12 mouse cellular contexts compared by ENCODE assay signal in the genomic region with DNA sequence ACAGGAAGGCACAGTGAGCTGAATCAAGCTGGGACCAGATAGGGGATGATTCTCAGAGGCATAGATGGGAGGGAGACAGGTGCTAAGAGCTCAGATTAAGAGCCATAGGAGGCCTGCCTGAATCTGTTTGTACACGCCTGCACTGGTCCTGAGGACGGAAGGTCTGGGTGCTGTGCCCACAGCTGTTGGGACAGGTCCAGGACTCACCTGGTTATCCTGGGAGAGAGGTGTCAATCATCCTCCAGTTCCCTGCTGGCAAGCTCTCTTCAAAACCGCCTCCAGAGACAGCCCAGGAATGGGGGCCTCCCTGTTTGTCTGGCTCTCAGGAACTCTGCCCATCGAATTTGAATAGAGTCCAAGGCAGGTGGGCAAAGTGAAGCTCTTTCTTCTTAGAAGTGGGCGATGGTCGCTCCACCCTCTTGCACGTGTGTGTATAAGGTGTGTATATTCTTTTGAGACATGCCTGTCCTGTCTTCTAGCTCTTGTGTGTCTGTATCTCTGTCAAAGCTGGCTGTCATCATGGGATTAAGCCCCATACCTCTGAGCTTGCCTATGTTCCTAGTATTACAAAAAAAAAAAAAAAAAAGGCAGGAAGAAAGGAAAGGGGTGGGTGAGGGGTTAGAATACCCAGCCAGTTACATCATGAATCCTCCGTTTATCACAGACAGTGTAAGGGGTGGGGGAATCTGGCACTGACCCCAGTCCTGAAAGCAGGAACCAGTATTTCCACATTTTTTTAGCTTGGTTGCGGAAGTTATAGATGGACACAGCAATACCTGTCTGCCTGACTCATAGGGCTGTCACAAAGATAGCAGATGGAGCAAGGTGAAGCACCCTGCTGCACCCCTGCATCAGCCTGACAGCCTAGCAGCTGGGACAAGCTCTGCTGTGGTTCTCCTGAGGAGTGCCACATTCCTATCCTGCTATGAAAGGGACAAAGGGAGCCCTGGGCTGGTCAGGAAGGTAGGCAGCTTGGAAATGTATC. TPM values are rescaled to one million over a fixed set of nuclear protein-coding genes. Genes with fewer than 3 reads are reported as not detected.
DNase-seq lines count a peak whose midpoint lies in the region; ATAC-seq and TF ChIP-seq lines count a peak whose summit lies in the region.
"Had no signal": no experiment of that assay in that cellular context is flagged by ENCODE, and none has a peak within 500 bp of the region (broad histone marks: within the 10 kb centered on the region; RNA-seq: fewer than 3 reads in every experiment).

No protein-coding gene starts in this region.

- peaks cover 15% of the 10 kb centered on the region for H3K4me1 ChIP-seq in heart, postnatal 0 days (ENCODE audit: control insufficient read depth, insufficient read depth)
- no peaks in the 10 kb centered on the region for H3K4me1 ChIP-seq in forebrain, postnatal 0 days (ENCODE audit: insufficient read depth)

- TF ChIP-seq POLR2A in myocyte (IDR thresholded peaks at IDR 0.05; ENCODE audit: insufficient read length, low read depth): no peak

- no peak overlapping the region for H3ac ChIP-seq in myocyte (ENCODE audit: control insufficient read depth, insufficient read length)

- no peak for TF ChIP-seq EP300 in heart, postnatal 0 days (IDR thresholded peaks at IDR 0.05; ENCODE audit: low read depth)

- no peak overlapping the region for H3K9ac ChIP-seq in heart, postnatal 0 days (replicated peaks; ENCODE audit: low read depth, low read length)
- no peak overlapping the region for H3K9ac ChIP-seq in forebrain, postnatal 0 days

- peak; percentile 73 for ATAC-seq in heart, postnatal 0 days (ENCODE audit: insufficient read depth, low read depth)
- no peak for ATAC-seq in forebrain, postnatal 0 days

- no peak overlapping the region for H3K4me3 ChIP-seq in heart, postnatal 0 days (ENCODE audit: low read depth, low read length)
- H3K4me3 ChIP-seq in myocyte: no peak overlapping the region
- no peak overlapping the region for H3K4me3 ChIP-seq in forebrain, postnatal 0 days (ENCODE audit: low read depth, low read length)

- H3K27ac ChIP-seq in heart, postnatal 0 days (ENCODE audit: low read depth): peak overlapping the region; percentile 28; the same call in 1 of the 2 replicates
- no peak overlapping the region for H3K27ac ChIP-seq in forebrain, postnatal 0 days (ENCODE audit: low read depth, low read length)

- DNase-seq in heart, postnatal 0 days (ENCODE audit: low spot score): peak; percentile 46
- no peak for DNase-seq in heart, adult 8-10 months (ENCODE audit: low spot score)
- peak; percentile 60 for DNase-seq in ZHBTc4 (ENCODE audit: low read depth, low spot score)
- peak; percentile 23 for DNase-seq in kidney, postnatal 14 days
- DNase-seq in adrenal gland, adult 2 months: no peak
- DNase-seq in forebrain, postnatal 0 days: no peak
- no peak for DNase-seq in cerebellum, postnatal 36 days
- DNase-seq: cerebellum, adult 18-20 months; heart, postnatal 10 days; right cerebral cortex, postnatal 14 days had no signal

- no peaks in the 10 kb centered on the region for H3K79me2 ChIP-seq in myocyte (ENCODE audit: control insufficient read depth, insufficient read depth)

- H3K27me3 ChIP-seq in heart, postnatal 0 days (ENCODE audit: control insufficient read depth, insufficient read depth, low read length): no peaks in the 10 kb centered on the region
- H3K27me3 ChIP-seq in myocyte (ENCODE audit: control insufficient read depth, insufficient read depth, insufficient read length): peaks cover 6% of the 10 kb centered on the region
- H3K27me3 ChIP-seq in forebrain, postnatal 0 days (ENCODE audit: insufficient read depth, low read length): no peaks in the 10 kb centered on the region
- H3K27me3 ChIP-seq: CH12.LX had no signal

- WGBS in heart, postnatal 0 days: 29% methylated on average over 9 of the region's 9 CpGs
- 57% methylated on average over 9 of the region's 9 CpGs for WGBS in forebrain, postnatal 0 days

- H3K9me3 ChIP-seq in heart, postnatal 0 days (replicated peaks; ENCODE audit: control insufficient read depth, low read length): 0 out of 2 replicates have a peak, but pooled peaks cover 6% of the 10 kb centered on the region
- no peaks in the 10 kb centered on the region for H3K9me3 ChIP-seq in forebrain, postnatal 0 days (ENCODE audit: low read length)

- TF ChIP-seq CTCF in heart, postnatal 0 days (IDR thresholded peaks at IDR 0.05; ENCODE audit: low read depth): no peak
- TF ChIP-seq CTCF in forebrain, postnatal 0 days (IDR thresholded peaks at IDR 0.05; ENCODE audit: low read depth): no peak

- H3K36me3 ChIP-seq in heart, postnatal 0 days (replicated peaks; ENCODE audit: control insufficient read depth, insufficient read depth, low read length): no peaks in the 10 kb centered on the region
- H3K36me3 ChIP-seq in myocyte (ENCODE audit: control insufficient read depth, insufficient read depth): no peaks in the 10 kb centered on the region
- no peaks in the 10 kb centered on the region for H3K36me3 ChIP-seq in forebrain, postnatal 0 days (ENCODE audit: insufficient read depth)

- no peak overlapping the region for H3K4me2 ChIP-seq in heart, postnatal 0 days (ENCODE audit: low read depth, low read length)
- peak overlapping the region; percentile 1 for H3K4me2 ChIP-seq in myocyte (ENCODE audit: low read depth)
- no peak overlapping the region for H3K4me2 ChIP-seq in forebrain, postnatal 0 days (ENCODE audit: low read depth)

TF ChIP-seq in myocyte, 11 proteins besides CTCF, POLR2A, EP300 and RAD21:
- no peak for TF ChIP-seq TCF3 (IDR thresholded peaks at IDR 0.05; ENCODE audit: insufficient read length, low read depth)
- TF ChIP-seq CEBPB (IDR thresholded peaks at IDR 0.05; ENCODE audit: insufficient read depth, poor library complexity, severe bottlenecking): no peak
- TF ChIP-seq TCF12 (IDR thresholded peaks at IDR 0.05; ENCODE audit: insufficient read depth, poor library complexity, severe bottlenecking): no peak
- peak in 2 of 3 experiments; percentile 30 to 64 for TF ChIP-seq MYOG (IDR thresholded peaks at IDR 0.05; ENCODE audit: control insufficient read depth in 1 of 3, insufficient read depth in 1 of 3, insufficient read length in 2 of 3, low read depth in 2 of 3)
- peak in 1 of 3 experiments; percentile 69 for TF ChIP-seq MYOD1 (IDR thresholded peaks at IDR 0.05; ENCODE audit: control insufficient read depth in 1 of 3, insufficient read length in 2 of 3, low read depth in 2 of 3)

RNA-seq across cellular contexts. Expression of a gene that starts 31.1 kb away (rescaled TPM):
- 70.2 and 89.1 TPM in 2 replicates for total RNA-seq in heart, postnatal 0 days (2014; rRNA removed; ENCODE audit: low replicate concordance)
- 10.4 and 11.7 TPM in 2 replicates for polyA plus RNA-seq in heart, postnatal 0 days (2015; fragmentation: Nextera tagmentation; extraction: Ambion mirVana)
- total RNA-seq in heart, adult 8-10 months (2022): 10 to 100 TPM; 56.2 to 65.0 (median 58.1) TPM
- polyA plus RNA-seq in myocyte (2012; fragmentation: generic; extraction: Trizol): 37.3 TPM
- total RNA-seq in adrenal gland, adult 2 months (2021): 10 to 100 TPM; 31.8 to 46.0 TPM
- polyA plus RNA-seq in adrenal gland, adult 2 months (2012; rRNA removed): 22.2 and 27.0 TPM in 2 replicates
- total RNA-seq in forebrain, postnatal 0 days (2014; rRNA removed): 21.8 and 31.4 TPM in 2 replicates
- 3.1 and 5.2 TPM in 2 replicates for polyA plus RNA-seq in forebrain, postnatal 0 days (2015; fragmentation: Nextera tagmentation; extraction: Ambion mirVana)

Comparison
In these comparisons a context has a peak if more than half of its experiments do, and no peak if none do; other contexts are left out.
1. DNase-seq: peak in heart, postnatal 0 days (single experiment), ZHBTc4 (single experiment) and kidney, postnatal 14 days (single experiment); none in heart, adult 8-10 months (single experiment), adrenal gland, adult 2 months (single experiment), forebrain, postnatal 0 days (single experiment) and cerebellum, postnatal 36 days (0 of 2).